Mouse (Mus musculus): ENCODE results near the gene Nol11. TPM values are rescaled to one million over a fixed set of nuclear protein-coding genes. Genes with fewer than 3 reads are reported as not detected.
A peak's percentile ranks its signal among the peaks of the same experiment; 100 is the strongest.
"Not testable (repeated sequence)": the region's sequence is repeated elsewhere in the genome, so short reads cannot be mapped to it uniquely, and the experiment has no call there.

Nol11 gene
- polyA plus RNA-seq, 1 experiment, result 7.1 TPM

- no peak for TF ChIP-seq CTCF (IDR thresholded peaks at IDR 0.05; ENCODE audit: insufficient read depth, low read length)
- no peak for TF ChIP-seq POLR2A (IDR thresholded peaks at IDR 0.05; ENCODE audit: borderline replicate concordance, extremely low read depth, low read depth, low read length)
- WGBS, result 62% methylated on average over 4 of the region's 4 CpGs
These were observed 28.0 kb downstream of the Nol11 start for GRCm38 (mm10) chr11:107161215-107161614.

DNA sequence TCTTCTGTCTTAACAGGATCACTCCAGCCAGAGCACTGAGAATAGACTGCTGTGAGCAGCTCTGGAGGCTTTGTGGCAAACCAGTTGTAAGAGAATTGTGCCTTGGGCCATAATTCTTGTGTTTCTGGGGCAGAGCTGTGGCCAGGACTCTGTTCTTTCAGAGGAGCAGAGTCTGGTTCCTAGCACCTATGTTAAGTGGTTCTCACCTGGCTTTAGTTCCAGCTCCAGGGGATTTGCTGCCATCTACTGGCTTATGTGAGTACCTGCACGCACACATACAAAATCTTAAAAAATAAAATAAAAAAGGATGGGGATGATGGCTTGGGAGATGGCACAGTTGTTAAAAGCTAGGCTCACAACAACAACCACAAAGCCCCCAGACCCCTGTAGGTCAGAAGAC lies 30.1 kb downstream of the Nol11 start:
- WGBS, result 57% methylated on average over 1 of the region's 1 CpGs
- 0 out of 2 replicates have a peak, but pooled peaks have one; percentile 26 for TF ChIP-seq CTCF (IDR thresholded peaks at IDR 0.05; ENCODE audit: insufficient read depth, low read length)
- no peak for TF ChIP-seq POLR2A (IDR thresholded peaks at IDR 0.05; ENCODE audit: borderline replicate concordance, extremely low read depth, low read depth, low read length)
- DNase-seq, result no peak

More at GRCm38 (mm10) chr11:107161215-107161614, 28.0 kb downstream of the Nol11 start:
- no peaks in the 10 kb centered on the region for H3K4me1 ChIP-seq (ENCODE audit: control insufficient read depth, insufficient read depth, low read length)
- no peak overlapping the region for H3K4me3 ChIP-seq (replicated peaks; ENCODE audit: extremely low read depth, low read depth, low read length)
- DNase-seq, result no peak

GRCm38 (mm10) chr11:107156977-107157642 lies 32.1 kb downstream of the Nol11 start:
- 33% methylated on average over 5 of the region's 5 CpGs for WGBS
- TF ChIP-seq CTCF (IDR thresholded peaks at IDR 0.05; ENCODE audit: insufficient read depth, low read length), result no peak
- no peak for TF ChIP-seq POLR2A (IDR thresholded peaks at IDR 0.05; ENCODE audit: borderline replicate concordance, extremely low read depth, low read depth, low read length)
- DNase-seq, result no peak
- no peaks in the 10 kb centered on the region for H3K4me1 ChIP-seq (ENCODE audit: control insufficient read depth, insufficient read depth, low read length)
- H3K4me3 ChIP-seq (replicated peaks; ENCODE audit: extremely low read depth, low read depth, low read length), result no peak overlapping the region

More for the DNA sequence above, 30.1 kb downstream of the Nol11 start:
- Histone ChIP-seq H3K4me1 (ENCODE audit: control insufficient read depth, insufficient read depth, low read length) (no peaks in the 10 kb centered on the region), H3K4me3 (replicated peaks; ENCODE audit: extremely low read depth, low read depth, low read length) (no peak overlapping the region)

- whole genome bisulfite sequencing, result 71% methylated on average over 5 of the region's 5 CpGs
- no peak for TF ChIP-seq CTCF (IDR thresholded peaks at IDR 0.05; ENCODE audit: insufficient read depth, low read length)
- TF ChIP-seq POLR2A (IDR thresholded peaks at IDR 0.05; ENCODE audit: borderline replicate concordance, extremely low read depth, low read depth, low read length), result no peak
- no peak overlapping the region for H3K4me3 ChIP-seq (replicated peaks; ENCODE audit: extremely low read depth, low read depth, low read length)
- H3K4me1 ChIP-seq (ENCODE audit: control insufficient read depth, insufficient read depth, low read length), result no peaks in the 10 kb centered on the region
- DNase-seq, result no peak
These were observed 33.9 kb downstream of the Nol11 start for GRCm38 (mm10) chr11:107155292-107155691.

DNA sequence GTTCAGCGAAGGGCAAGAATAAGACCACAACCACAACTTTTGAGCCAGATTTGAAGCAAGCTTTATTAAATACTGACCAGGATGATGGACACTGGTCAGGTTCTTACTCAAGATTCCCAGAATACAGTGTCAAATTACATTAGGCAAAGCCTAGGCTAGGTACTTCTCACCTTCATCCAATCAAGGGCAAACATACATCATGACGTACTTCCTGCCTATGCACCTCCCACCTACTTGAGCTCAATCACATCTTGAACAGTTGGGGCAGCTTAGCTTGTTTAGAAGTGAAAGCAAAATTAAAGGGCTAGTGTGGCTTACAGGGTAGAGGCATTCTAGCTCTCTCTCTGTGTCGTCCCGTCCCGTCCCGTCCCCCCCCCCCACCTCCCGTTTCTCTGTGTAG lies 34.8 kb downstream of the Nol11 start:
- 76% methylated on average over 7 of the region's 7 CpGs for WGBS

GRCm38 (mm10) chr11:107153645-107154044 lies 35.5 kb downstream of the Nol11 start:
- no peak for TF ChIP-seq CTCF (IDR thresholded peaks at IDR 0.05; ENCODE audit: insufficient read depth, low read length)
- Histone ChIP-seq H3K4me1 (ENCODE audit: control insufficient read depth, insufficient read depth, low read length) (no peaks in the 10 kb centered on the region), H3K4me3 (replicated peaks; ENCODE audit: extremely low read depth, low read depth, low read length) (no peak overlapping the region)
- 73% methylated on average over 5 of the region's 5 CpGs for WGBS
- no peak for DNase-seq

More for the DNA sequence above, 34.8 kb downstream of the Nol11 start:
- TF ChIP-seq POLR2A (IDR thresholded peaks at IDR 0.05; ENCODE audit: borderline replicate concordance, extremely low read depth, low read depth, low read length) (no peak), CTCF (IDR thresholded peaks at IDR 0.05; ENCODE audit: insufficient read depth, low read length) (no peak)
- no peaks in the 10 kb centered on the region for H3K4me1 ChIP-seq (ENCODE audit: control insufficient read depth, insufficient read depth, low read length)
- no peak for DNase-seq
- no peak overlapping the region for H3K4me3 ChIP-seq (replicated peaks; ENCODE audit: extremely low read depth, low read depth, low read length)

GRCm38 (mm10) chr11:107151809-107152208 lies 37.4 kb downstream of the Nol11 start:
- Histone ChIP-seq H3K4me3 (replicated peaks; ENCODE audit: extremely low read depth, low read depth, low read length) (no peak overlapping the region), H3K4me1 (ENCODE audit: control insufficient read depth, insufficient read depth, low read length) (no peaks in the 10 kb centered on the region)
- 75% methylated on average over 7 of the region's 7 CpGs for WGBS
- TF ChIP-seq CTCF (IDR thresholded peaks at IDR 0.05; ENCODE audit: insufficient read depth, low read length) (peak; percentile 44), POLR2A (IDR thresholded peaks at IDR 0.05; ENCODE audit: borderline replicate concordance, extremely low read depth, low read depth, low read length) (no peak)
- no peak for DNase-seq

- not testable (repeated sequence) for DNase-seq; H3K4me3 ChIP-seq (replicated peaks; ENCODE audit: extremely low read depth, low read depth, low read length); H3K4me1 ChIP-seq (ENCODE audit: control insufficient read depth, insufficient read depth, low read length)
- 91% methylated on average over 11 of the region's 11 CpGs for WGBS
These were observed 45.2 kb downstream of the Nol11 start for GRCm38 (mm10) chr11:107143956-107144355.

DNA sequence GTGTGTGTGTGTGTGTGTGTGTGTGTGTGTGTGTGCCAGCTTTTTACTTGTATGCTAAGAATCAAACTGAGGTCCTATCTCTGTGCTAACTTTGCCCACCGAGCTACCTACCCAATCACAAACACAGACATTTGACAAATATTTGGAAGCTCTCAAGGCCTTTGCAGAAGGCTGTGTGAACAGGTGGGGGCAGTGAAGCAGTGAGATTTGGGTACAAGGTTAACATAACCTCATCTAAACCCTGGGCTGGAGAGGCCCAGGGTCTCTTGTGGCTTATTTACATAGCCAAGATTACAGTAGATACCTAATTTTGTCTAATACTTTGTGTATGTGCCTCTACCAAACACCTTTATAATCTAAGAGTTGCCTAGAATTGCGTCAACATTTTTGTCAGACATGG lies 46.8 kb downstream of the Nol11 start:
- no peak for TF ChIP-seq CTCF (IDR thresholded peaks at IDR 0.05; ENCODE audit: insufficient read depth, low read length)
- no peak for TF ChIP-seq POLR2A (IDR thresholded peaks at IDR 0.05; ENCODE audit: borderline replicate concordance, extremely low read depth, low read depth, low read length)
- DNase-seq, result no peak
- Histone ChIP-seq H3K4me3 (replicated peaks; ENCODE audit: extremely low read depth, low read depth, low read length) (no peak overlapping the region), H3K4me1 (ENCODE audit: control insufficient read depth, insufficient read depth, low read length) (no peaks in the 10 kb centered on the region)
- WGBS, result 74% methylated on average over 2 of the region's 2 CpGs

DNA sequence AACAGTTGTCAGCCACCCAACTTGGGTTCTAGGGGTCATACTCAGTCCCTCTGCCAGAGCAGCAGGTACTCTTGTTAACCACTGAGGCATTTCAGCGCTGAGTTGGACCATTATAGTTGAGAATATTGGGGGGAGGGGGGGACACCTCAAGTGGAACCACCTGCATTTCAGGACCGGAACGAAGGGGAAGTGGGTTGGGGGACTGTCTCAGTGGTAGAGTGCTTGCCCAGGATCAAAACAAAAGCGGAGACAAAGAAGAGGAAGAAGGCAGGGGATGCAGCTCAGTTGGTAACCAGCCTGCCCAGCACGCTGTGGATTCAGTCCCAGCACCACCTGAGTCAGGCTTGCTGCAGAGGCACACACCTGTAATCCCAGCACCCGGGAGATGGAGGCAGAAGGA lies 48.4 kb downstream of the Nol11 start:
- Histone ChIP-seq H3K4me3 (replicated peaks; ENCODE audit: extremely low read depth, low read depth, low read length) (no peak overlapping the region), H3K4me1 (ENCODE audit: control insufficient read depth, insufficient read depth, low read length) (no peaks in the 10 kb centered on the region)
- DNase-seq, result no peak
- 29% methylated on average over 6 of the region's 6 CpGs for WGBS
- TF ChIP-seq POLR2A (IDR thresholded peaks at IDR 0.05; ENCODE audit: borderline replicate concordance, extremely low read depth, low read depth, low read length) (no peak), CTCF (IDR thresholded peaks at IDR 0.05; ENCODE audit: insufficient read depth, low read length) (no peak)
